Comparison of ENCODE assay signal across 8 mouse cellular contexts in genomic region chr13:99238217-99239160, GRCm38 (mm10). TPM values are rescaled to one million over a fixed set of nuclear protein-coding genes. Genes with fewer than 3 reads are reported as not detected.
DNase-seq lines count a peak whose midpoint lies in the region; ATAC-seq and TF ChIP-seq lines count a peak whose summit lies in the region.

No protein-coding gene starts in this region.

- no peaks in the 10 kb centered on the region for H3K36me3 ChIP-seq in hindbrain, embryonic 15.5 days
- H3K36me3 ChIP-seq in limb, embryonic 13.5 days = no peaks in the 10 kb centered on the region
- no peaks in the 10 kb centered on the region for H3K36me3 ChIP-seq in midbrain, postnatal 0 days (ENCODE audit: insufficient read depth, low read length)

- ATAC-seq in hindbrain, embryonic 15.5 days (ENCODE audit: low FRiP score, low read depth) = 0 out of 2 replicates have a peak, but pooled peaks have one; percentile 49
- ATAC-seq in limb, embryonic 13.5 days (ENCODE audit: low FRiP score, low read depth) = peak; percentile 13; the same call in 1 of the 2 replicates
- no peak for ATAC-seq in midbrain, postnatal 0 days (ENCODE audit: low FRiP score)
- ATAC-seq in megakaryocyte-erythroid progenitor cell, adult 5-6 weeks (replicated peaks; ENCODE audit: low FRiP score, low TSS enrichment, poor library complexity, severe bottlenecking) = no peak

- H3K27ac ChIP-seq in hindbrain, embryonic 15.5 days (replicated peaks) = peak overlapping the region; percentile 66
- peak overlapping the region; percentile 59 for H3K27ac ChIP-seq in limb, embryonic 13.5 days
- peak overlapping the region; percentile 38; the same call in 1 of the 2 replicates for H3K27ac ChIP-seq in midbrain, postnatal 0 days (ENCODE audit: low read depth, low read length)

- no peak for TF ChIP-seq CTCF in midbrain, postnatal 0 days (IDR thresholded peaks at IDR 0.05)

- 61% methylated on average over 10 of the region's 10 CpGs for WGBS in hindbrain, embryonic 15.5 days
- 54% methylated on average over 10 of the region's 10 CpGs for WGBS in limb, embryonic 13.5 days
- 61% methylated on average over 10 of the region's 10 CpGs for WGBS in midbrain, postnatal 0 days

- no peak overlapping the region for H3K4me3 ChIP-seq in hindbrain, embryonic 15.5 days
- H3K4me3 ChIP-seq in limb, embryonic 13.5 days = no peak overlapping the region
- H3K4me3 ChIP-seq in midbrain, postnatal 0 days (ENCODE audit: low read depth, low read length) = no peak overlapping the region

- H3K4me2 ChIP-seq in hindbrain, embryonic 15.5 days = no peak overlapping the region
- no peak overlapping the region for H3K4me2 ChIP-seq in limb, embryonic 13.5 days (replicated peaks)
- H3K4me2 ChIP-seq in midbrain, postnatal 0 days (ENCODE audit: low read depth, low read length, poor library complexity, severe bottlenecking) = no peak overlapping the region

- DNase-seq in urinary bladder, postnatal 14 days (ENCODE audit: low spot score) = peak; percentile 54
- DNase-seq in urinary bladder, adult 18-20 months (ENCODE audit: low spot score in 2 of 2) = no peak
- DNase-seq in gastrocnemius, adult 8-10 months (ENCODE audit: low spot score in 2 of 2) = peak; percentile 62 to 68
- peak; percentile 42 for DNase-seq in midbrain, postnatal 0 days (ENCODE audit: low spot score)
- DNase-seq in c-Kit-positive CD71-positive TER-119-positive erythroid progenitor cells, embryonic 14.5 days (ENCODE audit: low spot score) = no peak

- H3K9ac ChIP-seq in hindbrain, embryonic 15.5 days = no peak overlapping the region
- H3K9ac ChIP-seq in limb, embryonic 13.5 days = no peak overlapping the region
- H3K9ac ChIP-seq in midbrain, postnatal 0 days (replicated peaks; ENCODE audit: low read length, poor library complexity, severe bottlenecking) = no peak overlapping the region

- H3K4me1 ChIP-seq in hindbrain, embryonic 15.5 days (replicated peaks) = peaks cover 12% of the 10 kb centered on the region
- peaks cover 48% of the 10 kb centered on the region for H3K4me1 ChIP-seq in limb, embryonic 13.5 days
- H3K4me1 ChIP-seq in midbrain, postnatal 0 days (ENCODE audit: insufficient read depth, low read length) = peaks cover 9% of the 10 kb centered on the region

- no peaks in the 10 kb centered on the region for H3K27me3 ChIP-seq in hindbrain, embryonic 15.5 days
- no peaks in the 10 kb centered on the region for H3K27me3 ChIP-seq in limb, embryonic 13.5 days
- no peaks in the 10 kb centered on the region for H3K27me3 ChIP-seq in midbrain, postnatal 0 days (ENCODE audit: insufficient read depth, low read length)

- H3K9me3 ChIP-seq in hindbrain, embryonic 15.5 days = no peaks in the 10 kb centered on the region
- no peaks in the 10 kb centered on the region for H3K9me3 ChIP-seq in limb, embryonic 13.5 days
- H3K9me3 ChIP-seq in midbrain, postnatal 0 days (ENCODE audit: low read length) = no peaks in the 10 kb centered on the region

RNA-seq across cellular contexts. Expression of gene Zfp366, which starts 53.9 kb away (rescaled TPM):
- total RNA-seq in gastrocnemius, adult 8-10 months (2022) = 1 to 10 TPM; 2.2 to 3.6 (median 2.8) TPM
- polyA plus RNA-seq in hindbrain, embryonic 15.5 days (2015; fragmentation: Nextera tagmentation; extraction: Ambion mirVana) = 0.67 and 0.77 TPM in 2 replicates
- polyA plus RNA-seq in limb, embryonic 13.5 days (2015; fragmentation: Nextera tagmentation; extraction: Ambion mirVana) = 0.52 and 0.56 TPM in 2 replicates
- total RNA-seq in midbrain, postnatal 0 days (2014; rRNA removed) = 1.9 TPM in 2 replicates
- 0.30 and 0.42 TPM in 2 replicates for polyA plus RNA-seq in midbrain, postnatal 0 days (2015; fragmentation: Nextera tagmentation; extraction: Ambion mirVana)
- total RNA-seq in megakaryocyte-erythroid progenitor cell, adult 5-6 weeks (2014; fragmentation: Nextera tagmentation) = not detected in 2 replicates
- 0.47 TPM in 1 of 2 replicates, not detected in the other for total RNA-seq in megakaryocyte-erythroid progenitor cell, adult 5-6 weeks (2017)

Comparison
In these comparisons a context has a peak if more than half of its experiments do, and no peak if none do; other contexts are left out.
1. DNase-seq: peak in urinary bladder, postnatal 14 days (single experiment), gastrocnemius, adult 8-10 months (2 of 2) and midbrain, postnatal 0 days (single experiment); none in urinary bladder, adult 18-20 months (0 of 2) and c-Kit-positive CD71-positive TER-119-positive erythroid progenitor cells, embryonic 14.5 days (single experiment).
2. ATAC-seq: peak in hindbrain, embryonic 15.5 days (single experiment) and limb, embryonic 13.5 days (single experiment); none in midbrain, postnatal 0 days (single experiment) and megakaryocyte-erythroid progenitor cell, adult 5-6 weeks (single experiment).
3. Peak in every context shown above with its lines, with median percentiles within 50 percentile points of each other: H3K27ac ChIP-seq.